Mouse (Mus musculus) heart, embryonic 10.5 days (tissue): ENCODE measurements around the gene Erg. TPM values are rescaled to one million over a fixed set of nuclear protein-coding genes. Genes with fewer than 3 reads are reported as not detected.

Experiments used
- DNase-seq: peaks from one replicate; pipeline ENCODE4 v3.0.0-alpha.2; 2017; ENCODE audit warnings: low spot score
- H3K27ac ChIP-seq: fragments of 300-500 bp; sonication (generic); 2 replicates; pipeline ENCODE4 v1.5.1; 2016; ENCODE audit warnings: mild to moderate bottlenecking
- H3K27me3 ChIP-seq: fragments of 300-500 bp; sonication (generic); 2 replicates; pipeline ENCODE4 v1.6.1; 2016; ENCODE audit warnings: mild to moderate bottlenecking; ENCODE audit not compliant: poor library complexity, insufficient read depth, severe bottlenecking
- H3K36me3 ChIP-seq: fragments of 300-500 bp; sonication (generic); 2 replicates; pipeline ENCODE4 v1.6.1; 2016; ENCODE audit warnings: mild to moderate bottlenecking, moderate library complexity
- H3K4me1 ChIP-seq: fragments of 300-500 bp; sonication (generic); 2 replicates; pipeline ENCODE4 v1.6.1; 2016; ENCODE audit warnings: mild to moderate bottlenecking
- H3K4me3 ChIP-seq: fragments of 300-500 bp; sonication (generic); 2 replicates; pipeline ENCODE4 v1.5.1; 2016; ENCODE audit warnings: mild to moderate bottlenecking, moderate library complexity
- H3K9me3 ChIP-seq: fragments of 300-500 bp; sonication (generic); 2 replicates; pipeline ENCODE4 v1.6.1; 2016; ENCODE audit warnings: mild to moderate bottlenecking, moderate library complexity
- WGBS: fragments of 180-500 bp; shearing (Covaris S2); methylation state at CpG from one replicate; pipeline ENCODE4 v1.1.7; 2016; 5-methylcytosine and 5-hydroxymethylcytosine counted together
- polyA plus RNA-seq: library from polyadenylated mRNA; unstranded; fragments of >200 nt; fragmentation: Nextera tagmentation; extraction: Ambion mirVana; gene quantifications from 2 replicates; pipeline ENCODE4 v1.2.1, GENCODE M21; 2016

The Erg gene
- polyA plus RNA-seq, 1 experiment from 2014 or later: 5.9 TPM

- Histone ChIP-seq H3K27me3 (0 out of 2 replicates have a peak, but pooled peaks cover 4% of the 10 kb centered on the region), H3K36me3 (no peaks in the 10 kb centered on the region), H3K27ac (0 out of 2 replicates have a peak overlapping the region, but pooled peaks have one; percentile 4), H3K4me3 (no peak overlapping the region), H3K4me1 (peaks cover 61% of the 10 kb centered on the region), H3K9me3 (no peaks in the 10 kb centered on the region)
- WGBS: 59% methylated on average over 10 of the region's 10 CpGs
- DNase-seq: no peak
Observed at GRCm38 (mm10) chr16:95344961-95345360, 241.4 kb downstream of the Erg start.

- 65% methylated on average over 8 of the region's 8 CpGs for WGBS
- Histone ChIP-seq H3K4me1 (peaks cover 36% of the 10 kb centered on the region), H3K4me3 (no peak overlapping the region), H3K27ac (peak overlapping the region; percentile 10; the same call in 1 of the 2 replicates), H3K27me3 (0 out of 2 replicates have a peak, but pooled peaks cover 4% of the 10 kb centered on the region), H3K36me3 (no peaks in the 10 kb centered on the region), H3K9me3 (no peaks in the 10 kb centered on the region)
- no peak for DNase-seq
Observed at GRCm38 (mm10) chr16:95342030-95342429, 244.4 kb downstream of the Erg start.

GRCm38 (mm10) chr16:95340885-95341791 lies 245.3 kb downstream of the Erg start:
- Histone ChIP-seq H3K36me3 (no peaks in the 10 kb centered on the region), H3K4me3 (peak overlapping the region; percentile 39), H3K27ac (peak overlapping the region; percentile 10), H3K27me3 (0 out of 2 replicates have a peak, but pooled peaks cover 4% of the 10 kb centered on the region), H3K4me1 (peaks cover 27% of the 10 kb centered on the region), H3K9me3 (no peaks in the 10 kb centered on the region)
- 32% methylated on average over 28 of the region's 28 CpGs for WGBS
- peak; percentile 87 for DNase-seq

- no peaks in the 10 kb centered on the region for H3K4me1 ChIP-seq
- H3K9me3 ChIP-seq: no peaks in the 10 kb centered on the region
- WGBS: 79% methylated on average over 5 of the region's 5 CpGs
- no peaks in the 10 kb centered on the region for H3K36me3 ChIP-seq
- no peak for DNase-seq
- no peak overlapping the region for H3K27ac ChIP-seq
- no peaks in the 10 kb centered on the region for H3K27me3 ChIP-seq
- H3K4me3 ChIP-seq: no peak overlapping the region
Observed at GRCm38 (mm10) chr16:95332159-95332558, 254.2 kb downstream of the Erg start.

- 38% methylated on average over 9 of the region's 9 CpGs for WGBS
- DNase-seq: no peak
- Histone ChIP-seq H3K27ac (peak overlapping the region; percentile 36; the same call in 1 of the 2 replicates), H3K36me3 (no peaks in the 10 kb centered on the region), H3K4me1 (peaks cover 6% of the 10 kb centered on the region), H3K4me3 (no peak overlapping the region), H3K9me3 (no peaks in the 10 kb centered on the region), H3K27me3 (no peaks in the 10 kb centered on the region)
Observed at GRCm38 (mm10) chr16:95321945-95322625, 264.3 kb downstream of the Erg start.

Other genes with a start within 250 kb of the Erg start
- gene Ets2, start 115.5 kb upstream of the Erg start, polyA plus RNA-seq: 38.5 and 41.0 TPM in 2 replicates